Comparison of ENCODE assay signal across 8 mouse cellular contexts in genomic region chr2:60863827-60864226, GRCm38 (mm10).
DNase-seq lines count a peak whose midpoint lies in the region; ATAC-seq and TF ChIP-seq lines count a peak whose summit lies in the region.

No protein-coding gene starts in this region.

- no peak for ATAC-seq in midbrain, postnatal 0 days (ENCODE audit: low FRiP score)
- no peak for ATAC-seq in midbrain, embryonic 16.5 days
- ATAC-seq in liver, embryonic 11.5 days (replicated peaks; ENCODE audit: low FRiP score), result no peak
- no peak for ATAC-seq in erythroblast, adult 5-6 weeks (replicated peaks; ENCODE audit: low FRiP score, poor library complexity, severe bottlenecking)
- ATAC-seq in CD4-positive, CD25-positive, alpha-beta regulatory T cell, adult 4 months, result no peak

- no peak overlapping the region for H3K9ac ChIP-seq in midbrain, postnatal 0 days (replicated peaks; ENCODE audit: low read length, poor library complexity, severe bottlenecking)
- no peak overlapping the region for H3K9ac ChIP-seq in midbrain, embryonic 16.5 days (ENCODE audit: low read depth, low read length)
- H3K9ac ChIP-seq in liver, embryonic 11.5 days (ENCODE audit: low read depth, low read length), result no peak overlapping the region

- H3K9me3 ChIP-seq in midbrain, postnatal 0 days (ENCODE audit: low read length), result no peaks in the 10 kb centered on the region
- no peaks in the 10 kb centered on the region for H3K9me3 ChIP-seq in midbrain, embryonic 16.5 days (replicated peaks; ENCODE audit: control insufficient read depth, low read length, poor library complexity, severe bottlenecking)
- no peaks in the 10 kb centered on the region for H3K9me3 ChIP-seq in liver, embryonic 11.5 days (ENCODE audit: control insufficient read depth, low read length)

- no peaks in the 10 kb centered on the region for H3K27me3 ChIP-seq in midbrain, postnatal 0 days (ENCODE audit: insufficient read depth, low read length)
- no peaks in the 10 kb centered on the region for H3K27me3 ChIP-seq in midbrain, embryonic 16.5 days (ENCODE audit: control insufficient read depth, insufficient read depth, low read depth, low read length)
- no peaks in the 10 kb centered on the region for H3K27me3 ChIP-seq in liver, embryonic 11.5 days (replicated peaks; ENCODE audit: control insufficient read depth, insufficient read depth, low read length)

- peak; percentile 14 for DNase-seq in cerebellum, adult 11-12 months
- no peak for DNase-seq in cerebellum, postnatal 4 days (ENCODE audit: low spot score in 2 of 2)
- peak; percentile 33 for DNase-seq in midbrain, postnatal 0 days (ENCODE audit: low spot score)
- DNase-seq in liver, embryonic 11.5 days (ENCODE audit: low spot score), result no peak
- DNase-seq in ovary, adult 18-20 months (ENCODE audit: low spot score), result no peak

- no peaks in the 10 kb centered on the region for H3K4me1 ChIP-seq in midbrain, postnatal 0 days (ENCODE audit: insufficient read depth, low read length)
- H3K4me1 ChIP-seq in midbrain, embryonic 16.5 days (ENCODE audit: control insufficient read depth, insufficient read depth, low read length), result no peaks in the 10 kb centered on the region
- peaks cover 50% of the 10 kb centered on the region for H3K4me1 ChIP-seq in liver, embryonic 11.5 days (replicated peaks; ENCODE audit: control insufficient read depth, insufficient read depth, low read length)

- 82% methylated on average over 2 of the region's 2 CpGs for WGBS in midbrain, postnatal 0 days
- WGBS in midbrain, embryonic 16.5 days, result 70% methylated on average over 2 of the region's 2 CpGs
- 86% methylated on average over 2 of the region's 2 CpGs for WGBS in liver, embryonic 11.5 days

- no peaks in the 10 kb centered on the region for H3K36me3 ChIP-seq in midbrain, postnatal 0 days (ENCODE audit: insufficient read depth, low read length)
- H3K36me3 ChIP-seq in midbrain, embryonic 16.5 days (ENCODE audit: control insufficient read depth, insufficient read depth, low read length), result no peaks in the 10 kb centered on the region
- peaks cover 2% of the 10 kb centered on the region for H3K36me3 ChIP-seq in liver, embryonic 11.5 days (ENCODE audit: control insufficient read depth, insufficient read depth, low read length)

- H3K4me3 ChIP-seq in midbrain, postnatal 0 days (ENCODE audit: low read depth, low read length), result no peak overlapping the region
- no peak overlapping the region for H3K4me3 ChIP-seq in midbrain, embryonic 16.5 days (ENCODE audit: low read depth, low read length)
- H3K4me3 ChIP-seq in liver, embryonic 11.5 days (ENCODE audit: low read depth, low read length), result no peak overlapping the region

- no peak overlapping the region for H3K27ac ChIP-seq in midbrain, postnatal 0 days (ENCODE audit: low read depth, low read length)
- no peak overlapping the region for H3K27ac ChIP-seq in midbrain, embryonic 16.5 days (ENCODE audit: low read length)
- 0 out of 2 replicates have a peak overlapping the region, but pooled peaks have one; percentile 13 for H3K27ac ChIP-seq in liver, embryonic 11.5 days (ENCODE audit: low read depth, low read length)

- no peak overlapping the region for H3K4me2 ChIP-seq in midbrain, postnatal 0 days (ENCODE audit: low read depth, low read length, poor library complexity, severe bottlenecking)
- H3K4me2 ChIP-seq in midbrain, embryonic 16.5 days (ENCODE audit: low read length), result no peak overlapping the region
- no peak overlapping the region for H3K4me2 ChIP-seq in liver, embryonic 11.5 days

- TF ChIP-seq CTCF in midbrain, postnatal 0 days (IDR thresholded peaks at IDR 0.05), result no peak

Comparison
In these comparisons a context has a peak if more than half of its experiments do, and no peak if none do; other contexts are left out.
1. DNase-seq: peak in cerebellum, adult 11-12 months (single experiment) and midbrain, postnatal 0 days (single experiment); none in cerebellum, postnatal 4 days (0 of 2), liver, embryonic 11.5 days (single experiment) and ovary, adult 18-20 months (single experiment).